Mouse (Mus musculus): ENCODE results near the gene 1110008P14Rik. TPM values are rescaled to one million over a fixed set of nuclear protein-coding genes. Genes with fewer than 3 reads are reported as not detected.

The 1110008P14Rik gene
- polyA plus RNA-seq, 1 experiment, result 134 TPM

DNA sequence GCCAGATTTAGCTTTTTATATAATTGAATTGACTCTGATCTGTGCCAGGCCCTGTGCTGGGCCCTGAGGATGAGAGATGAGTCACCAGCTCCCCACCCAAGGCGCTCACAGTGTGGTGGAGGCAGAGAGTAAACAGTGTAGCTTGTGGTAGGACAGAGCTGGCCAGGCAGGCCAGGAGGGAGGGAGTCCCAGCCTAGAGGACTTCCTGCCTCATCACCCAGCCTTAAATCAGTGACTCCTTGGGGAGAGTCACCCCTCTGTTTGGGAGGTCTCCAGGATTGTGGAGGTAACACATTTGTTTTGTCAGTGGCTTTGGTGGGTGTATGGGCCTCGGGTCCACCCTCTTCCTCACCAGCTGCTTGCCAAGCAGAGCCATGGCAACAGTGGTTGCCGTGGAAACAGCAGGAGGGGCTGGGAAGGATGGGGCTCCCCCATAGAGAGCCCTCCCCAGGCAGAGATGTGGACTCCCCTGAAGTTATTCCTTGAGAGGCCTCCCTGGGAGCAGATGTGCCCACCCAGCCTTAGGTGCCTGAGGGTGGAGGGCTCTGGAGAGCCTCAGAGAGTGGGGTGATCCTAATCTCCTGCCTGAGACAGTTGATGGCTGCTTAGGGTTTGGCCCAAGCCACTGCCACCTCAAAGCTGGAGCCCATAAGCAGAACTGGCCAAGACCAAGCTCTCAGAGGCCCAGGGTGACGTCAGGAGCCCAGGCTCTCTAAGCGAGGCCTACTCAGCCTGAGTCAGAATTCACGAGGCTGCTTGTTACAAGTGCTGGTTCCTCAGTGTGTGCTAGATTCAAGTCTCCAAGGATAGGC, 39.0 kb downstream of the 1110008P14Rik start:
- no peaks in the 10 kb centered on the region for H3K27me3 ChIP-seq (ENCODE audit: control insufficient read depth, insufficient read depth, low read length)
- no peak overlapping the region for H3K4me3 ChIP-seq (ENCODE audit: low read depth, low read length)
- TF ChIP-seq POLR2A (IDR thresholded peaks at IDR 0.05; ENCODE audit: low read depth, low read length) (no peak), CTCF (IDR thresholded peaks at IDR 0.05; ENCODE audit: extremely low read depth, insufficient read length, insufficient replicate concordance, low read depth, low read length) (no peak)
- no peaks in the 10 kb centered on the region for H3K4me1 ChIP-seq (ENCODE audit: control insufficient read depth, insufficient read depth, insufficient read length, low read length)
- H3K36me3 ChIP-seq (ENCODE audit: control insufficient read depth, insufficient read depth, low read length), result peaks cover 7% of the 10 kb centered on the region; the same call in 1 of the 2 replicates
- WGBS, result 69% methylated on average over 6 of the region's 6 CpGs
- peak overlapping the region; percentile 41; the same call in 1 of the 2 replicates for H3K27ac ChIP-seq (ENCODE audit: insufficient read depth, low read depth, low read length)

GRCm38 (mm10) chr2:32342039-32342438, 39.7 kb downstream of the 1110008P14Rik start:
- 92% methylated on average over 4 of the region's 4 CpGs for WGBS
- TF ChIP-seq POLR2A (IDR thresholded peaks at IDR 0.05; ENCODE audit: low read depth, low read length), result no peak
- no peak for TF ChIP-seq CTCF (IDR thresholded peaks at IDR 0.05; ENCODE audit: extremely low read depth, insufficient read length, insufficient replicate concordance, low read depth, low read length)

GRCm38 (mm10) chr2:32341634-32341939, 40.2 kb downstream of the 1110008P14Rik start:
- peaks cover 8% of the 10 kb centered on the region for H3K36me3 ChIP-seq (ENCODE audit: control insufficient read depth, insufficient read depth, low read length)
- WGBS, result 90% methylated on average over 4 of the region's 4 CpGs
- no peak overlapping the region for H3K4me3 ChIP-seq (ENCODE audit: low read depth, low read length)
- no peaks in the 10 kb centered on the region for H3K4me1 ChIP-seq (ENCODE audit: control insufficient read depth, insufficient read depth, insufficient read length, low read length)
- H3K27ac ChIP-seq (ENCODE audit: insufficient read depth, low read depth, low read length), result no peak overlapping the region
- no peaks in the 10 kb centered on the region for H3K27me3 ChIP-seq (ENCODE audit: control insufficient read depth, insufficient read depth, low read length)
- TF ChIP-seq POLR2A (IDR thresholded peaks at IDR 0.05; ENCODE audit: low read depth, low read length) (no peak), CTCF (IDR thresholded peaks at IDR 0.05; ENCODE audit: extremely low read depth, insufficient read length, insufficient replicate concordance, low read depth, low read length) (no peak)

More at GRCm38 (mm10) chr2:32342039-32342438, 39.7 kb downstream of the 1110008P14Rik start:
- no peaks in the 10 kb centered on the region for H3K4me1 ChIP-seq (ENCODE audit: control insufficient read depth, insufficient read depth, insufficient read length, low read length)
- peaks cover 10% of the 10 kb centered on the region for H3K36me3 ChIP-seq (ENCODE audit: control insufficient read depth, insufficient read depth, low read length)
- H3K27me3 ChIP-seq (ENCODE audit: control insufficient read depth, insufficient read depth, low read length), result no peaks in the 10 kb centered on the region
- no peak overlapping the region for H3K4me3 ChIP-seq (ENCODE audit: low read depth, low read length)
- no peak overlapping the region for H3K27ac ChIP-seq (ENCODE audit: insufficient read depth, low read depth, low read length)

- no peak for TF ChIP-seq CTCF (IDR thresholded peaks at IDR 0.05; ENCODE audit: extremely low read depth, insufficient read length, insufficient replicate concordance, low read depth, low read length)
- TF ChIP-seq POLR2A (IDR thresholded peaks at IDR 0.05; ENCODE audit: low read depth, low read length), result no peak
- Histone ChIP-seq H3K27me3 (ENCODE audit: control insufficient read depth, insufficient read depth, low read length) (no peaks in the 10 kb centered on the region), H3K27ac (ENCODE audit: insufficient read depth, low read depth, low read length) (no peak overlapping the region), H3K36me3 (ENCODE audit: control insufficient read depth, insufficient read depth, low read length) (peaks cover 9% of the 10 kb centered on the region), H3K4me1 (ENCODE audit: control insufficient read depth, insufficient read depth, insufficient read length, low read length) (no peaks in the 10 kb centered on the region), H3K4me3 (ENCODE audit: low read depth, low read length) (no peak overlapping the region)
- 86% methylated on average over 13 of the region's 13 CpGs for WGBS
These were observed 40.7 kb downstream of the 1110008P14Rik start for GRCm38 (mm10) chr2:32340836-32341633.

DNA sequence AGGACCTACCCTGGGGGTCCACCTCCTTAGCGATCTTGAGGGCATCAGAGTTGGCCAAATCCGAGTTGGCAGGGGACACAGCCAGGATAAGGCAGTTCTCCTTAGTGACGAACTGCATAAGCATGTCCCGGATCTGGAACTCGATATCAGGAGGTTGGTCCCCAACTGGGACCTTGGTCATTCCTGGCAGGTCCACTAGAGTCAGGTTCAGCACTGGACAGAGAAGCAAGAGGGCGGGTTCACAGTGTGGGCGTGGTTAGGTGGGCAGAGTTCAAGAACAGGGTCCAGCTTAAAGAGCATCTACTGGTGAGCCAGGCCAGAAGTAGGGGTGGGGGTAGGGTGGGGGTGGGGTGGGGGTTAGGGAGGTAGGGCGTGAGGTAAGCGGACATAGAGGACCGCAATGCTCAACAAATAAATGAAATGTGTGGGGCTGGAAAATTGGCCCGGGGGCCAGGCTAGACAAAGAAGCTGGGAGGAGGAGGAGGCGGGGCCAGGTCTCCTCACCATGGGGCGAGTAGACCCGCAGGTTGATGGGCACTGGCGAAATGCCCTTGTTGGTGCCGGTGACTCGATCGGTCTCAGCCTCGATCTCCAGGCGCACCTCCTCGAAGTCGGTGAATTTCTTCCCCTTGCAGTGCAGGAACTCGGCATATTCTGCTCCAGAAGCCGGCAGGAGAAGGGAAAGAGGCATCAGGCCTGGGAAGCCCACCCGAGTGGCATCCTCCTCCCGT, 41.7 kb downstream of the 1110008P14Rik start:
- Histone ChIP-seq H3K4me1 (ENCODE audit: control insufficient read depth, insufficient read depth, insufficient read length, low read length) (no peaks in the 10 kb centered on the region), H3K4me3 (ENCODE audit: low read depth, low read length) (no peak overlapping the region), H3K36me3 (ENCODE audit: control insufficient read depth, insufficient read depth, low read length) (peaks cover 18% of the 10 kb centered on the region), H3K27me3 (ENCODE audit: control insufficient read depth, insufficient read depth, low read length) (no peaks in the 10 kb centered on the region), H3K27ac (ENCODE audit: insufficient read depth, low read depth, low read length) (no peak overlapping the region)
- 68% methylated on average over 26 of the region's 26 CpGs for WGBS
- TF ChIP-seq CTCF (IDR thresholded peaks at IDR 0.05; ENCODE audit: extremely low read depth, insufficient read length, insufficient replicate concordance, low read depth, low read length) (no peak), POLR2A (IDR thresholded peaks at IDR 0.05; ENCODE audit: low read depth, low read length) (no peak)

GRCm38 (mm10) chr2:32335888-32336287, 45.9 kb downstream of the 1110008P14Rik start:
- no peak overlapping the region for H3K4me3 ChIP-seq (ENCODE audit: low read depth, low read length)
- H3K4me1 ChIP-seq (ENCODE audit: control insufficient read depth, insufficient read depth, insufficient read length, low read length), result no peaks in the 10 kb centered on the region
- no peak overlapping the region for H3K27ac ChIP-seq (ENCODE audit: insufficient read depth, low read depth, low read length)
- H3K27me3 ChIP-seq (ENCODE audit: control insufficient read depth, insufficient read depth, low read length), result no peaks in the 10 kb centered on the region
- H3K36me3 ChIP-seq (ENCODE audit: control insufficient read depth, insufficient read depth, low read length), result peaks cover 24% of the 10 kb centered on the region
- WGBS, result 68% methylated on average over 15 of the region's 15 CpGs
- no peak for TF ChIP-seq CTCF (IDR thresholded peaks at IDR 0.05; ENCODE audit: extremely low read depth, insufficient read length, insufficient replicate concordance, low read depth, low read length)
- TF ChIP-seq POLR2A (IDR thresholded peaks at IDR 0.05; ENCODE audit: low read depth, low read length), result no peak
